Mouse (Mus musculus): ENCODE measurements around the gene Myh15. TPM values are rescaled to one million over a fixed set of nuclear protein-coding genes. Genes with fewer than 3 reads are reported as not detected.
A peak's percentile ranks its signal among the peaks of the same experiment; 100 is the strongest.

Gene Myh15
- 0.04 TPM in 1 of 2 replicates, not detected in the other for polyA plus RNA-seq (2015; fragmentation: Nextera tagmentation; extraction: Ambion mirVana)

- WGBS: 92% methylated on average over 1 of the region's 1 CpGs
Observed at GRCm38 (mm10) chr16:49057186-49057585, at the start of gene Myh15. Gene Myh15, plus strand, starts transcription at chr16:49057486.

GRCm38 (mm10) chr16:49016620-49017332 lies 40.5 kb upstream of the Myh15 start:
- Histone ChIP-seq H3K27ac (no peak overlapping the region), H3K27me3 (no peaks in the 10 kb centered on the region), H3K9ac (replicated peaks) (no peak overlapping the region), H3K36me3 (peaks cover 12% of the 10 kb centered on the region; the same call in 1 of the 2 replicates), H3K4me2 (replicated peaks) (no peak overlapping the region), H3K9me3 (no peaks in the 10 kb centered on the region), H3K4me1 (replicated peaks) (no peaks in the 10 kb centered on the region), H3K4me3 (replicated peaks) (no peak overlapping the region)
- ATAC-seq: no peak
- 69% methylated on average over 5 of the region's 5 CpGs for WGBS

More at GRCm38 (mm10) chr16:49057186-49057585, at the start of gene Myh15:
- H3K9ac ChIP-seq (replicated peaks): no peak within 1 kb of the TSS
- H3K4me2 ChIP-seq (replicated peaks): no peak within 1 kb of the TSS
- H3K4me3 ChIP-seq (replicated peaks): no peak within 1 kb of the TSS
- no peaks in the 10 kb centered on the region for H3K27me3 ChIP-seq
- no peak for ATAC-seq
- no peaks in the 10 kb centered on the region for H3K36me3 ChIP-seq
- no peaks in the 10 kb centered on the region for H3K4me1 ChIP-seq (replicated peaks)
- H3K9me3 ChIP-seq: no peaks in the 10 kb centered on the region
- H3K27ac ChIP-seq: no peak within 1 kb of the TSS

- no peaks in the 10 kb centered on the region for H3K27me3 ChIP-seq
- no peak overlapping the region for H3K9ac ChIP-seq (replicated peaks)
- 78% methylated on average over 4 of the region's 4 CpGs for WGBS
- H3K4me2 ChIP-seq (replicated peaks): no peak overlapping the region
- no peaks in the 10 kb centered on the region for H3K9me3 ChIP-seq
- no peak for ATAC-seq
- no peaks in the 10 kb centered on the region for H3K36me3 ChIP-seq
- H3K27ac ChIP-seq: no peak overlapping the region
- H3K4me3 ChIP-seq (replicated peaks): no peak overlapping the region
- no peaks in the 10 kb centered on the region for H3K4me1 ChIP-seq (replicated peaks)
Observed at GRCm38 (mm10) chr16:49035852-49036251, 21.4 kb upstream of the Myh15 start.

GRCm38 (mm10) chr16:49037771-49038170 lies 19.5 kb upstream of the Myh15 start:
- no peaks in the 10 kb centered on the region for H3K27me3 ChIP-seq
- no peak for ATAC-seq
- no peak overlapping the region for H3K4me3 ChIP-seq (replicated peaks)
- 88% methylated on average over 4 of the region's 4 CpGs for WGBS
- no peak overlapping the region for H3K9ac ChIP-seq (replicated peaks)
- H3K4me1 ChIP-seq (replicated peaks): no peaks in the 10 kb centered on the region
- no peak overlapping the region for H3K4me2 ChIP-seq (replicated peaks)
- no peaks in the 10 kb centered on the region for H3K9me3 ChIP-seq
- no peaks in the 10 kb centered on the region for H3K36me3 ChIP-seq
- no peak overlapping the region for H3K27ac ChIP-seq

- H3K27me3 ChIP-seq: no peaks in the 10 kb centered on the region
- H3K4me2 ChIP-seq (replicated peaks): no peak overlapping the region
- no peak overlapping the region for H3K4me3 ChIP-seq (replicated peaks)
- WGBS: 84% methylated on average over 3 of the region's 3 CpGs
- ATAC-seq: no peak
- H3K9me3 ChIP-seq: no peaks in the 10 kb centered on the region
- no peak overlapping the region for H3K9ac ChIP-seq (replicated peaks)
- H3K4me1 ChIP-seq (replicated peaks): no peaks in the 10 kb centered on the region
- no peak overlapping the region for H3K27ac ChIP-seq
- H3K36me3 ChIP-seq: no peaks in the 10 kb centered on the region
Observed at GRCm38 (mm10) chr16:49040554-49041221, 16.6 kb upstream of the Myh15 start.

- ATAC-seq: no peak
- Histone ChIP-seq H3K4me1 (replicated peaks) (no peaks in the 10 kb centered on the region), H3K4me2 (replicated peaks) (no peak overlapping the region), H3K36me3 (no peaks in the 10 kb centered on the region), H3K27me3 (no peaks in the 10 kb centered on the region), H3K27ac (no peak overlapping the region), H3K9me3 (no peaks in the 10 kb centered on the region), H3K4me3 (replicated peaks) (no peak overlapping the region), H3K9ac (replicated peaks) (no peak overlapping the region)
Observed at GRCm38 (mm10) chr16:49049214-49049613, 8.1 kb upstream of the Myh15 start.

- Histone ChIP-seq H3K27me3 (no peaks in the 10 kb centered on the region), H3K4me3 (replicated peaks) (no peak overlapping the region), H3K36me3 (no peaks in the 10 kb centered on the region), H3K4me2 (replicated peaks) (no peak overlapping the region), H3K4me1 (replicated peaks) (no peaks in the 10 kb centered on the region), H3K9ac (replicated peaks) (no peak overlapping the region), H3K9me3 (no peaks in the 10 kb centered on the region), H3K27ac (no peak overlapping the region)
- 61% methylated on average over 5 of the region's 5 CpGs for WGBS
- peak; percentile 88 for ATAC-seq
Observed at GRCm38 (mm10) chr16:49069256-49069963, 12.1 kb downstream of the Myh15 start.

GRCm38 (mm10) chr16:49071316-49071715 lies 14.0 kb downstream of the Myh15 start:
- Histone ChIP-seq H3K4me1 (replicated peaks) (no peaks in the 10 kb centered on the region), H3K27me3 (no peaks in the 10 kb centered on the region), H3K36me3 (no peaks in the 10 kb centered on the region), H3K4me2 (replicated peaks) (no peak overlapping the region), H3K9me3 (no peaks in the 10 kb centered on the region), H3K9ac (replicated peaks) (no peak overlapping the region), H3K27ac (no peak overlapping the region), H3K4me3 (replicated peaks) (no peak overlapping the region)
- 90% methylated on average over 3 of the region's 3 CpGs for WGBS
- ATAC-seq: no peak

GRCm38 (mm10) chr16:49128015-49128414 lies 70.7 kb downstream of the Myh15 start:
- Histone ChIP-seq H3K4me1 (replicated peaks) (no peaks in the 10 kb centered on the region), H3K9me3 (no peaks in the 10 kb centered on the region), H3K27me3 (no peaks in the 10 kb centered on the region), H3K4me2 (replicated peaks) (no peak overlapping the region), H3K36me3 (no peaks in the 10 kb centered on the region), H3K4me3 (replicated peaks) (no peak overlapping the region), H3K9ac (replicated peaks) (no peak overlapping the region), H3K27ac (no peak overlapping the region)
- ATAC-seq: no peak
- WGBS: 73% methylated on average over 1 of the region's 1 CpGs

- H3K4me2 ChIP-seq (replicated peaks): no peak overlapping the region
- no peak overlapping the region for H3K9ac ChIP-seq (replicated peaks)
- WGBS: 83% methylated on average over 2 of the region's 2 CpGs
- ATAC-seq: no peak
- no peak overlapping the region for H3K27ac ChIP-seq
- no peaks in the 10 kb centered on the region for H3K9me3 ChIP-seq
- no peaks in the 10 kb centered on the region for H3K27me3 ChIP-seq
- H3K36me3 ChIP-seq: no peaks in the 10 kb centered on the region
- no peak overlapping the region for H3K4me3 ChIP-seq (replicated peaks)
- no peaks in the 10 kb centered on the region for H3K4me1 ChIP-seq (replicated peaks)
Observed at GRCm38 (mm10) chr16:49156193-49156592, 98.9 kb downstream of the Myh15 start.

GRCm38 (mm10) chr16:49164349-49165137 lies 107.3 kb downstream of the Myh15 start:
- no peaks in the 10 kb centered on the region for H3K9me3 ChIP-seq
- no peaks in the 10 kb centered on the region for H3K4me1 ChIP-seq (replicated peaks)
- no peak overlapping the region for H3K4me3 ChIP-seq (replicated peaks)
- H3K27ac ChIP-seq: no peak overlapping the region
- peak; percentile 69 for ATAC-seq
- no peak overlapping the region for H3K4me2 ChIP-seq (replicated peaks)
- H3K27me3 ChIP-seq: no peaks in the 10 kb centered on the region
- WGBS: 42% methylated on average over 7 of the region's 7 CpGs
- no peak overlapping the region for H3K9ac ChIP-seq (replicated peaks)
- no peaks in the 10 kb centered on the region for H3K36me3 ChIP-seq

Measured in midbrain, embryonic 13.5 days (tissue).